Mouse (Mus musculus): ENCODE measurements around the gene Ankra2.

- TF ChIP-seq CTCF (IDR thresholded peaks at IDR 0.05; ENCODE audit: low read depth) (no peak), EP300 (IDR thresholded peaks at IDR 0.05; ENCODE audit: low read depth) (no peak)
These were observed 54.4 kb downstream of the Ankra2 start for GRCm38 (mm10) chr13:98317246-98317677.
